Mouse (Mus musculus): ENCODE results near the gene Olfr666. TPM values are rescaled to one million over a fixed set of nuclear protein-coding genes. Genes with fewer than 3 reads are reported as not detected.

The Olfr666 gene
- polyA plus RNA-seq (2014; fragmentation: Illumina TruSeq; extraction: RNeasy Lipid Tissue Mini Kit (QIAGEN cat#74804); ENCODE audit: low replicate concordance) = not detected

DNA sequence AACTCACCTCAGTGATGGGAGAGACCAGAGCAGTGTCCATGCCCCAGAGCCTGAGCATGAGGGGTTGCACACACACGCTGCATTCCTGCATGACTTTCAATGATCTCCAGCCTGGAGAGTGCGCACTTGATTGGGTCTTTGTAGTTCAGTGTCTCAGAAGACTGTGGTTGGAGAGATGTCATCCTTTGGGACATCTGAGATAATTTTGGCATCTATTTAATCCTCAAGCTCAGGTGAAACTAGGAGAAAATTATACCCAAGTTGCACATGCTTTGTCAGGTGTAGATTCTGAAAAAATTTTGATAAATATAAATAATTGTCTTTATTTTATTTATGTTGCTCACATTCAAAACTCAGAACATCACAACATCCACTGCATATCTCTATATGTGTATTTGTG is at the start of gene Olfr666:
Olfr666 (minus strand) TSS at position 101 of the 400 bp plus-strand sequence.

DNA sequence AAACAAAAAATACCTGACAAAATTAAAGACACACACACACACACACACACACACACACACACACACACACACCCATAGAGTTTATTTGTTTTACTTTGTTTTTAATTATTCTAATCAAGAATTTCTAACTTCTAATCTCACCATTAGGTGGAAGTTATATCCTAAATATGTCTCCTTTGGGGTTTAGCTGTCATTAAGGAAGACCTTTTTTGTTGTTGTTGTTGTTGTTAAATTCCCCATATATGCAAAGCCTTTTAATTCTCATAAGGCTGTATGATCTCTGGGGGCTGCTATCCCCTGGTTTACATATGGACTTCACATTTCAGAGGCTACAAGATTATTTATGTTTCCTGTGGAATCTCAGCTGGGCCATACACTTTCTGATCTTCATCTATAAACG is 38.2 kb upstream of the Olfr666 start, which contains the start of gene Olfr669:
Olfr669 (plus strand) TSS at position 301 of the 400 bp plus-strand sequence.

GRCm38 (mm10) chr7:104927957-104928356 is 32.2 kb upstream of the Olfr666 start, which contains the start of gene Olfr668:
TSS of gene Olfr668 (minus strand) at chr7:104928057.

GRCm38 (mm10) chr7:104921382-104921781 is 25.6 kb upstream of the Olfr666 start, which contains the start of gene Olfr667:
TSS of gene Olfr667 (minus strand) at chr7:104921482.

GRCm38 (mm10) chr7:104877731-104878130 is 18.0 kb downstream of the Olfr666 start, which contains the start of gene Olfr665:
TSS of gene Olfr665 (plus strand) at chr7:104878031.

GRCm38 (mm10) chr7:104856709-104857108 is 39.0 kb downstream of the Olfr666 start, which contains the start of gene Usp17la:
TSS of gene Usp17la (plus strand) at chr7:104857009.

DNA sequence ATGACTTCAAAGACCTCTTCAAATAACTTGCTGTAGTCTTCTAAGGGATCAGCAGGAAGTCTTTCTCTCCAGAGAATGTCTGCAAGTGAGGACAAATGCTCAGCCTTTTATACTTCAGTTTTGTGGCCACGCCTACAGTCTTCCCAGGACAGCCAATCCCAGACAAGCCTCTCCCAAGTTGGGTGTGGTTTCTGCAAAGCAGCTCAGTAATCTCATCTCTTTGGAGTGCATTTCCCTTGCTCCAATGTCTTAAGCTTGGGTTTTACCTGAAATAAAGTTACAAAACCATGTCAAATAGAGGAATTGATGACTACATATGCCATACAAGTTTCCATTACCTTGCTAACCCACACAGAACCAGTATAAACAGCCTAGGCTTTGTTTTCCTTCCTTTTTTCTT is 53.2 kb downstream of the Olfr666 start, which contains the start of gene Usp17lb:
Usp17lb (minus strand) TSS at position 101 of the 400 bp plus-strand sequence.

Other genes with a start within 250 kb of the Olfr666 start
- 0.15 TPM for gene Olfr658, start 248.6 kb downstream of the Olfr666 start, polyA plus RNA-seq (2014; fragmentation: Illumina TruSeq; extraction: RNeasy Lipid Tissue Mini Kit (QIAGEN cat#74804); ENCODE audit: low replicate concordance)
- gene Olfr659, start 229.2 kb downstream of the Olfr666 start, polyA plus RNA-seq (2014; fragmentation: Illumina TruSeq; extraction: RNeasy Lipid Tissue Mini Kit (QIAGEN cat#74804); ENCODE audit: low replicate concordance) = not detected
- gene Olfr661, start 209.5 kb downstream of the Olfr666 start, polyA plus RNA-seq (2014; fragmentation: Illumina TruSeq; extraction: RNeasy Lipid Tissue Mini Kit (QIAGEN cat#74804); ENCODE audit: low replicate concordance) = not detected
- gene Usp17le, start 118.5 kb downstream of the Olfr666 start, polyA plus RNA-seq (2014; fragmentation: Illumina TruSeq; extraction: RNeasy Lipid Tissue Mini Kit (QIAGEN cat#74804); ENCODE audit: low replicate concordance) = not detected
- not detected for gene Usp17lb, start 53.3 kb downstream of the Olfr666 start, polyA plus RNA-seq (2014; fragmentation: Illumina TruSeq; extraction: RNeasy Lipid Tissue Mini Kit (QIAGEN cat#74804); ENCODE audit: low replicate concordance)
- not detected for gene Usp17la, start 38.9 kb downstream of the Olfr666 start, polyA plus RNA-seq (2014; fragmentation: Illumina TruSeq; extraction: RNeasy Lipid Tissue Mini Kit (QIAGEN cat#74804); ENCODE audit: low replicate concordance)
- gene Olfr665, start 17.9 kb downstream of the Olfr666 start, polyA plus RNA-seq (2014; fragmentation: Illumina TruSeq; extraction: RNeasy Lipid Tissue Mini Kit (QIAGEN cat#74804); ENCODE audit: low replicate concordance) = not detected
- not detected for gene Olfr667, start 25.5 kb upstream of the Olfr666 start, polyA plus RNA-seq (2014; fragmentation: Illumina TruSeq; extraction: RNeasy Lipid Tissue Mini Kit (QIAGEN cat#74804); ENCODE audit: low replicate concordance)
- not detected for gene Olfr668, start 32.1 kb upstream of the Olfr666 start, polyA plus RNA-seq (2014; fragmentation: Illumina TruSeq; extraction: RNeasy Lipid Tissue Mini Kit (QIAGEN cat#74804); ENCODE audit: low replicate concordance)
- gene Olfr669, start 38.3 kb upstream of the Olfr666 start, polyA plus RNA-seq (2014; fragmentation: Illumina TruSeq; extraction: RNeasy Lipid Tissue Mini Kit (QIAGEN cat#74804); ENCODE audit: low replicate concordance) = not detected
- not detected for gene Olfr670, start 66.7 kb upstream of the Olfr666 start, polyA plus RNA-seq (2014; fragmentation: Illumina TruSeq; extraction: RNeasy Lipid Tissue Mini Kit (QIAGEN cat#74804); ENCODE audit: low replicate concordance)
- not detected for gene Olfr671, start 83.2 kb upstream of the Olfr666 start, polyA plus RNA-seq (2014; fragmentation: Illumina TruSeq; extraction: RNeasy Lipid Tissue Mini Kit (QIAGEN cat#74804); ENCODE audit: low replicate concordance)
- gene Olfr672, start 106.1 kb upstream of the Olfr666 start, polyA plus RNA-seq (2014; fragmentation: Illumina TruSeq; extraction: RNeasy Lipid Tissue Mini Kit (QIAGEN cat#74804); ENCODE audit: low replicate concordance) = not detected
- gene Olfr675, start 132.5 kb upstream of the Olfr666 start, polyA plus RNA-seq (2014; fragmentation: Illumina TruSeq; extraction: RNeasy Lipid Tissue Mini Kit (QIAGEN cat#74804); ENCODE audit: low replicate concordance) = not detected
- not detected for gene Olfr676, start 136.7 kb upstream of the Olfr666 start, polyA plus RNA-seq (2014; fragmentation: Illumina TruSeq; extraction: RNeasy Lipid Tissue Mini Kit (QIAGEN cat#74804); ENCODE audit: low replicate concordance)
- not detected for gene Olfr677, start 155.4 kb upstream of the Olfr666 start, polyA plus RNA-seq (2014; fragmentation: Illumina TruSeq; extraction: RNeasy Lipid Tissue Mini Kit (QIAGEN cat#74804); ENCODE audit: low replicate concordance)
- gene Olfr678, start 168.5 kb upstream of the Olfr666 start, polyA plus RNA-seq (2014; fragmentation: Illumina TruSeq; extraction: RNeasy Lipid Tissue Mini Kit (QIAGEN cat#74804); ENCODE audit: low replicate concordance) = not detected
- gene Olfr679, start 185.3 kb upstream of the Olfr666 start, polyA plus RNA-seq (2014; fragmentation: Illumina TruSeq; extraction: RNeasy Lipid Tissue Mini Kit (QIAGEN cat#74804); ENCODE audit: low replicate concordance) = not detected
- gene Olfr680-ps1, start 196.9 kb upstream of the Olfr666 start, polyA plus RNA-seq (2014; fragmentation: Illumina TruSeq; extraction: RNeasy Lipid Tissue Mini Kit (QIAGEN cat#74804); ENCODE audit: low replicate concordance) = not detected
- gene Olfr681, start 220.9 kb upstream of the Olfr666 start, polyA plus RNA-seq (2014; fragmentation: Illumina TruSeq; extraction: RNeasy Lipid Tissue Mini Kit (QIAGEN cat#74804); ENCODE audit: low replicate concordance) = not detected

All from small intestine, adult 10 weeks (tissue).